In the genomic region with DNA sequence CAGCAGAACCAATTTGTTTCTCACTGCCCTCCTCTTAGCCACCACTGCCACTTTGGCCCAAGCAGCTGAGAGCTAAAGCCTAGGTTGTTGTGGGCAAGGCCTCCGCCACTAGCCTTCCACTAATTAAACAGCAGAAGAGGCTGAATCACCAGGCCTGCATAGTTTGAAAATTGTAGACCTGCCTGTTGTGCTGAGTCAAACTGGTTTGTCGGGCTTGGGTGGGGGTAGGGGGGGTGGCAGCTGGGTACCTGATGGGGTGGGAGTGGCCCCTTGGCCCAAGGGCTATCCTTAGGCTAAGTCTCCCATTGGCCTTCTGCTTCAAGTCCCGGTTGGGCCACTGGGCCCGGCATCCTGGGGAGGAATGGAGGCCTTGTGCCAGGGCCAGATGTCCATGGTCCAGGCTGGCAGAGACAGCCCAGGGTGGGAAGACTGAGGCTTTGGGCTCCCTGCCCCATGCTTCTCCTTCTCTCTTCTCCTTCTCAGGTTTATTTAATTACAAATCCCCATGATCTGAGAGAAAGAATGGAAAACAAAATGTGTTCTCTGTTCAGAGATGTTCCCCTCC, we compare ENCODE assay signal across 14 mouse cellular contexts. TPM values are rescaled to one million over a fixed set of nuclear protein-coding genes. Genes with fewer than 3 reads are reported as not detected.
DNase-seq lines count a peak whose midpoint lies in the region; ATAC-seq lines count a peak whose summit lies in the region.
"Had no signal": no experiment of that assay in that cellular context is flagged by ENCODE, and none has a peak within 500 bp of the region (broad histone marks: within the 10 kb centered on the region; RNA-seq: fewer than 3 reads in every experiment).

No protein-coding gene starts in this region.

- peaks cover 68% of the 10 kb centered on the region for H3K4me1 ChIP-seq in forebrain, embryonic 12.5 days
- peaks cover 21% of the 10 kb centered on the region for H3K4me1 ChIP-seq in forebrain, embryonic 14.5 days (ENCODE audit: control insufficient read depth, insufficient read depth, low read length)
- peaks cover 63% of the 10 kb centered on the region for H3K4me1 ChIP-seq in hindbrain, embryonic 15.5 days (replicated peaks)

- WGBS in forebrain, embryonic 12.5 days: 83% methylated on average over 4 of the region's 4 CpGs
- WGBS in forebrain, embryonic 14.5 days: 71% methylated on average over 4 of the region's 4 CpGs
- WGBS in hindbrain, embryonic 15.5 days: 62% methylated on average over 4 of the region's 4 CpGs

- peaks cover 26% of the 10 kb centered on the region for H3K27me3 ChIP-seq in forebrain, embryonic 12.5 days
- no peaks in the 10 kb centered on the region for H3K27me3 ChIP-seq in forebrain, embryonic 14.5 days (replicated peaks; ENCODE audit: control insufficient read depth, insufficient read depth, low read length)
- H3K27me3 ChIP-seq in hindbrain, embryonic 15.5 days: no peaks in the 10 kb centered on the region

- peak overlapping the region; percentile 70 for H3K4me2 ChIP-seq in forebrain, embryonic 12.5 days
- no peak overlapping the region for H3K4me2 ChIP-seq in forebrain, embryonic 14.5 days (ENCODE audit: low read length)
- peak overlapping the region; percentile 64 for H3K4me2 ChIP-seq in hindbrain, embryonic 15.5 days

- no peak for ATAC-seq in forebrain, embryonic 12.5 days (ENCODE audit: low FRiP score)
- no peak for ATAC-seq in forebrain, embryonic 14.5 days
- no peak for ATAC-seq in hindbrain, embryonic 15.5 days (ENCODE audit: low FRiP score, low read depth)
- ATAC-seq: activated CD4-positive, CD25-positive, alpha-beta regulatory T cell, adult 4 months had no signal

- DNase-seq in forebrain, embryonic 14.5 days (ENCODE audit: low spot score): no peak
- peak; percentile 79 for DNase-seq in 3134 (ENCODE audit: extremely low read depth, insufficient read length, low spot score)
- peak; percentile 41 for DNase-seq in lung, postnatal 14 days
- DNase-seq in thymus, postnatal 25 days: no peak
- no peak for DNase-seq in adrenal gland, adult (ENCODE audit: inconsistent age in 2 of 2, low spot score in 1 of 2)
- DNase-seq in cerebellum, adult 11-12 months: no peak
- DNase-seq: cerebellum, adult 9-11 months; heart, postnatal 10 days; thymus, adult 2 months had no signal

- peak overlapping the region; percentile 2; the same call in 1 of the 2 replicates for H3K4me3 ChIP-seq in forebrain, embryonic 12.5 days (replicated peaks)
- no peak overlapping the region for H3K4me3 ChIP-seq in forebrain, embryonic 14.5 days (ENCODE audit: low read depth, low read length)
- H3K4me3 ChIP-seq in hindbrain, embryonic 15.5 days: 0 out of 2 replicates have a peak overlapping the region, but pooled peaks have one; percentile 71

- H3K9ac ChIP-seq in forebrain, embryonic 12.5 days: 0 out of 2 replicates have a peak overlapping the region, but pooled peaks have one; percentile 5
- no peak overlapping the region for H3K9ac ChIP-seq in forebrain, embryonic 14.5 days (ENCODE audit: low read length)
- H3K9ac ChIP-seq in hindbrain, embryonic 15.5 days: no peak overlapping the region
- H3K9ac ChIP-seq: liver, embryonic 14.5 days had no signal

- no peak overlapping the region for H3K27ac ChIP-seq in forebrain, embryonic 12.5 days
- no peak overlapping the region for H3K27ac ChIP-seq in forebrain, embryonic 14.5 days (ENCODE audit: low read depth, low read length)
- no peak overlapping the region for H3K27ac ChIP-seq in hindbrain, embryonic 15.5 days (replicated peaks)
- H3K27ac ChIP-seq: liver, embryonic 14.5 days had no signal

- H3K9me3 ChIP-seq in forebrain, embryonic 12.5 days: no peaks in the 10 kb centered on the region
- H3K9me3 ChIP-seq in forebrain, embryonic 14.5 days (replicated peaks; ENCODE audit: control insufficient read depth, low read length): no peaks in the 10 kb centered on the region
- no peaks in the 10 kb centered on the region for H3K9me3 ChIP-seq in hindbrain, embryonic 15.5 days

- H3K36me3 ChIP-seq in forebrain, embryonic 12.5 days (replicated peaks): no peaks in the 10 kb centered on the region
- H3K36me3 ChIP-seq in forebrain, embryonic 14.5 days (ENCODE audit: control insufficient read depth, insufficient read depth, low read length): no peaks in the 10 kb centered on the region
- H3K36me3 ChIP-seq in hindbrain, embryonic 15.5 days: no peaks in the 10 kb centered on the region

RNA-seq across cellular contexts. Expression of gene Ephb3, which starts 3.5 kb away (rescaled TPM):
- polyA plus RNA-seq in forebrain, embryonic 12.5 days (2016; fragmentation: Nextera tagmentation; extraction: Ambion mirVana): 16.7 and 17.7 TPM in 2 replicates
- polyA plus RNA-seq in forebrain, embryonic 14.5 days (2014; fragmentation: Nextera tagmentation; extraction: Ambion mirVana): 3.1 and 4.1 TPM in 2 replicates
- polyA plus RNA-seq in hindbrain, embryonic 15.5 days (2015; fragmentation: Nextera tagmentation; extraction: Ambion mirVana): 12.2 and 12.9 TPM in 2 replicates
- polyA plus RNA-seq: activated CD4-positive, CD25-positive, alpha-beta regulatory T cell, adult 4 months had no signal

RNA-seq across cellular contexts. Expression of gene Teddm3, which starts 54.3 kb away (rescaled TPM):
- polyA plus RNA-seq in forebrain, embryonic 12.5 days (2016; fragmentation: Nextera tagmentation; extraction: Ambion mirVana): not detected in 2 replicates
- not detected in 2 replicates for polyA plus RNA-seq in forebrain, embryonic 14.5 days (2014; fragmentation: Nextera tagmentation; extraction: Ambion mirVana)
- 0.58 and 0.69 TPM in 2 replicates for polyA plus RNA-seq in hindbrain, embryonic 15.5 days (2015; fragmentation: Nextera tagmentation; extraction: Ambion mirVana)
- polyA plus RNA-seq: C2C12; liver, embryonic 14.5 days had no signal

Comparison
In these comparisons a context has a peak if more than half of its experiments do, and no peak if none do; other contexts are left out.
1. DNase-seq: peak in 3134 (single experiment) and lung, postnatal 14 days (single experiment); none in forebrain, embryonic 14.5 days (single experiment), thymus, postnatal 25 days (single experiment), adrenal gland, adult (0 of 2) and cerebellum, adult 11-12 months (single experiment).